Mouse (Mus musculus): ENCODE measurements at regions not wholly inside any gene's neighbourhood (a gene's known extent, or its start where the extent isn't known, plus 50 kb on each side); places are given as distances from the start of the nearest gene placed in this dataset.
A peak's percentile ranks its signal among the peaks of the same experiment; 100 is the strongest.

GRCm38 (mm10) chr9:43977773-43978172 lies 65.4 kb upstream of the Thy1 start:
- no peak for ATAC-seq (ENCODE audit: low TSS enrichment)

GRCm38 (mm10) chr9:43981376-43981775 lies 61.8 kb upstream of the Thy1 start:
- no peak for ATAC-seq (ENCODE audit: low TSS enrichment)

GRCm38 (mm10) chr9:43982359-43982889 lies 60.8 kb upstream of the Thy1 start:
- ATAC-seq (ENCODE audit: low TSS enrichment), result peak; percentile 55; the same call in 1 of the 2 replicates

- no peak for ATAC-seq (ENCODE audit: low TSS enrichment)
These were observed 60.0 kb upstream of the Thy1 start for GRCm38 (mm10) chr9:43983220-43983619.

GRCm38 (mm10) chr9:43984181-43985062 lies 58.8 kb upstream of the Thy1 start:
- ATAC-seq (ENCODE audit: low TSS enrichment), result peak; percentile 77

- ATAC-seq (ENCODE audit: low TSS enrichment), result no peak
These were observed 55.2 kb upstream of the Thy1 start for GRCm38 (mm10) chr9:43987957-43988356.

GRCm38 (mm10) chr9:43988981-43989860 lies 54.0 kb upstream of the Thy1 start:
- no peak for ATAC-seq (ENCODE audit: low TSS enrichment)

- ATAC-seq (ENCODE audit: low TSS enrichment), result no peak
These were observed 53.1 kb upstream of the Thy1 start for GRCm38 (mm10) chr9:43990124-43990523.

- ATAC-seq (ENCODE audit: low TSS enrichment), result no peak
These were observed 49.8 kb upstream of the Thy1 start for GRCm38 (mm10) chr9:43993221-43993976.
